Mouse (Mus musculus) erythroblast, embryonic 14.5 days (primary cell): Measurements from ENCODE around the gene Immp2l. TPM values are rescaled to one million over a fixed set of nuclear protein-coding genes. Genes with fewer than 3 reads are reported as not detected.

ENCODE experiments used
- H3K27me3 ChIP-seq: 2 replicates; pipeline ENCODE4 v1.6.1; 2012; ENCODE audit warnings: inconsistent platforms; ENCODE audit not compliant: control insufficient read depth
- H3K36me3 ChIP-seq: 2 replicates; pipeline ENCODE4 v1.6.1; 2012; ENCODE audit warnings: mild to moderate bottlenecking, inconsistent platforms; ENCODE audit not compliant: control insufficient read depth
- H3K4me1 ChIP-seq: 2 replicates; pipeline ENCODE4 v1.6.1; 2012; ENCODE audit warnings: inconsistent platforms; ENCODE audit not compliant: control insufficient read depth
- H3K4me3 ChIP-seq: replicated peaks from 2 replicates; pipeline ENCODE3; 2012; ENCODE audit warnings: moderate library complexity, mild to moderate bottlenecking, inconsistent platforms
- H3K9me3 ChIP-seq: 2 replicates; pipeline ENCODE4 v1.6.1; 2012; ENCODE audit warnings: low read length, inconsistent platforms, mixed read lengths; ENCODE audit not compliant: control insufficient read depth
- GATA1 ChIP-seq: IDR thresholded peaks from 2 replicates; pipeline ENCODE4 v1.6.1; 2012; ENCODE audit warnings: low read length, inconsistent platforms, mixed read lengths
- TAL1 ChIP-seq: IDR thresholded peaks from 3 replicates; pipeline ENCODE4 v1.6.1; 2012; ENCODE audit warnings: low read length, inconsistent platforms, mixed read lengths
- polyA plus RNA-seq: library from polyadenylated mRNA; stranded (reverse); fragments of >175 nt; gene quantifications from 2 replicates; pipeline ENCODE4 v1.2.3, GENCODE M21; 2012

Immp2l gene
- polyA plus RNA-seq, 1 experiment, result 0.11 TPM

- Histone ChIP-seq H3K9me3 (no peaks in the 10 kb centered on the region), H3K36me3 (no peaks in the 10 kb centered on the region), H3K4me1 (peaks cover 43% of the 10 kb centered on the region), H3K4me3 (no peak overlapping the region), H3K27me3 (no peaks in the 10 kb centered on the region)
- TF ChIP-seq GATA1 (no peak), TAL1 (no peak)
Measured at GRCm38 (mm10) chr12:41118358-41118757, 94.5 kb downstream of the Immp2l start.

- Histone ChIP-seq H3K4me1 (peaks cover 34% of the 10 kb centered on the region), H3K9me3 (no peaks in the 10 kb centered on the region), H3K27me3 (no peaks in the 10 kb centered on the region), H3K4me3 (no peak overlapping the region), H3K36me3 (no peaks in the 10 kb centered on the region)
- TF ChIP-seq TAL1, result peak; percentile 62
- TF ChIP-seq GATA1, result peak; percentile 18; the same call in 1 of the 2 replicates
Measured at GRCm38 (mm10) chr12:41119657-41120056, 95.8 kb downstream of the Immp2l start.

- TF ChIP-seq TAL1 (no peak), GATA1 (no peak)
- Histone ChIP-seq H3K4me1 (peaks cover 24% of the 10 kb centered on the region), H3K27me3 (no peaks in the 10 kb centered on the region), H3K36me3 (no peaks in the 10 kb centered on the region), H3K9me3 (no peaks in the 10 kb centered on the region), H3K4me3 (no peak overlapping the region)
Measured at GRCm38 (mm10) chr12:41123207-41123606, 99.3 kb downstream of the Immp2l start.

GRCm38 (mm10) chr12:41134885-41135284 is 111.0 kb downstream of the Immp2l start:
- TF ChIP-seq GATA1, result no peak
- no peak for TF ChIP-seq TAL1
- Histone ChIP-seq H3K36me3 (no peaks in the 10 kb centered on the region), H3K27me3 (no peaks in the 10 kb centered on the region), H3K9me3 (no peaks in the 10 kb centered on the region), H3K4me1 (no peaks in the 10 kb centered on the region; the same call in 1 of the 2 replicates), H3K4me3 (no peak overlapping the region)

GRCm38 (mm10) chr12:41159543-41159942 is 135.7 kb downstream of the Immp2l start:
- Histone ChIP-seq H3K36me3 (no peaks in the 10 kb centered on the region), H3K9me3 (no peaks in the 10 kb centered on the region), H3K4me1 (no peaks in the 10 kb centered on the region), H3K4me3 (no peak overlapping the region), H3K27me3 (no peaks in the 10 kb centered on the region)
- TF ChIP-seq TAL1 (no peak), GATA1 (no peak)

GRCm38 (mm10) chr12:41167802-41168201 is 143.9 kb downstream of the Immp2l start:
- H3K36me3 ChIP-seq, result no peaks in the 10 kb centered on the region
- no peak for TF ChIP-seq GATA1
- no peak for TF ChIP-seq TAL1
- no peaks in the 10 kb centered on the region for H3K27me3 ChIP-seq
- H3K9me3 ChIP-seq, result no peaks in the 10 kb centered on the region
- H3K4me3 ChIP-seq, result no peak overlapping the region
- H3K4me1 ChIP-seq, result no peaks in the 10 kb centered on the region

GRCm38 (mm10) chr12:41170051-41170450 is 146.2 kb downstream of the Immp2l start:
- Histone ChIP-seq H3K9me3 (no peaks in the 10 kb centered on the region), H3K36me3 (no peaks in the 10 kb centered on the region), H3K4me3 (no peak overlapping the region), H3K27me3 (no peaks in the 10 kb centered on the region), H3K4me1 (no peaks in the 10 kb centered on the region)
- TF ChIP-seq GATA1 (no peak), TAL1 (no peak)

- H3K27me3 ChIP-seq, result no peaks in the 10 kb centered on the region
- no peaks in the 10 kb centered on the region for H3K9me3 ChIP-seq
- TF ChIP-seq GATA1 (no peak), TAL1 (no peak)
- H3K4me1 ChIP-seq, result peaks cover 3% of the 10 kb centered on the region
- H3K36me3 ChIP-seq, result no peaks in the 10 kb centered on the region
- H3K4me3 ChIP-seq, result no peak overlapping the region
Measured at GRCm38 (mm10) chr12:41182856-41183255, 159.0 kb downstream of the Immp2l start.

- peaks cover 3% of the 10 kb centered on the region for H3K4me1 ChIP-seq
Measured at GRCm38 (mm10) chr12:41185060-41185459, 161.2 kb downstream of the Immp2l start.

GRCm38 (mm10) chr12:41185509-41185908 is 161.6 kb downstream of the Immp2l start:
- no peak overlapping the region for H3K4me3 ChIP-seq
- peaks cover 3% of the 10 kb centered on the region for H3K4me1 ChIP-seq
- no peaks in the 10 kb centered on the region for H3K36me3 ChIP-seq
- TF ChIP-seq TAL1, result no peak
- no peak for TF ChIP-seq GATA1
- no peaks in the 10 kb centered on the region for H3K9me3 ChIP-seq
- H3K27me3 ChIP-seq, result no peaks in the 10 kb centered on the region

More at GRCm38 (mm10) chr12:41185060-41185459, 161.2 kb downstream of the Immp2l start:
- Histone ChIP-seq H3K27me3 (no peaks in the 10 kb centered on the region), H3K4me3 (no peak overlapping the region), H3K36me3 (no peaks in the 10 kb centered on the region), H3K9me3 (no peaks in the 10 kb centered on the region)
- TF ChIP-seq GATA1 (no peak), TAL1 (no peak)
